Mouse (Mus musculus) midbrain, embryonic 11.5 days (tissue): ENCODE results near the gene Cyp2r1. TPM values are rescaled to one million over a fixed set of nuclear protein-coding genes. Genes with fewer than 3 reads are reported as not detected.

Experiments
- ATAC-seq: fragments of 200-750 bp; cut with Nextera tagmentation; 2 replicates; pipeline ENCODE4 v1.8.0; 2017; ENCODE audit warnings: moderate TSS enrichment, moderate library complexity; ENCODE audit not compliant: low FRiP score
- DNase-seq: peaks from one replicate; pipeline ENCODE4 v3.0.0; 2015; ENCODE audit warnings: low spot score; ENCODE audit errors: missing footprints
- H3K27ac ChIP-seq: fragments of 300-500 bp; sonication (generic); 2 replicates; pipeline ENCODE4 v1.5.1; 2014; ENCODE audit warnings: low read depth, low read length
- H3K27me3 ChIP-seq: fragments of 300-500 bp; sonication (generic); 2 replicates; pipeline ENCODE4 v1.6.1; 2014; ENCODE audit warnings: mild to moderate bottlenecking, low read length, moderate library complexity, mixed read lengths; ENCODE audit not compliant: control insufficient read depth, insufficient read depth
- H3K36me3 ChIP-seq: fragments of 300-500 bp; sonication (generic); 2 replicates; pipeline ENCODE4 v1.6.1; 2014; ENCODE audit warnings: mild to moderate bottlenecking, low read length, moderate library complexity, mixed read lengths; ENCODE audit not compliant: control insufficient read depth, insufficient read depth
- H3K4me1 ChIP-seq: fragments of 300-500 bp; sonication (generic); 2 replicates; pipeline ENCODE4 v1.6.1; 2014; ENCODE audit warnings: low read length; ENCODE audit not compliant: control insufficient read depth, insufficient read depth
- H3K4me2 ChIP-seq: fragments of 300-500 bp; sonication (generic); 2 replicates; pipeline ENCODE4 v1.6.1; 2014; ENCODE audit warnings: mild to moderate bottlenecking, moderate library complexity
- H3K4me3 ChIP-seq: fragments of 300-500 bp; sonication (generic); 2 replicates; pipeline ENCODE4 v1.5.1; 2014; ENCODE audit warnings: low read depth, low read length
- H3K9ac ChIP-seq: fragments of 300-500 bp; sonication (generic); 2 replicates; pipeline ENCODE4 v1.6.1; 2014; ENCODE audit warnings: low read length
- H3K9me3 ChIP-seq: fragments of 300-500 bp; sonication (generic); 2 replicates; pipeline ENCODE4 v1.6.1; 2016; ENCODE audit warnings: low read length; ENCODE audit not compliant: control insufficient read depth
- WGBS: fragments of 180-500 bp; shearing (Covaris S2); extraction: QIAGEN DNeasy Blood & Tissue Kit; methylation state at CpG from one replicate; pipeline ENCODE4 v1.1.7; 2014; 5-methylcytosine and 5-hydroxymethylcytosine counted together
- polyA plus RNA-seq: library from polyadenylated mRNA; unstranded; fragments of >200 nt; fragmentation: Nextera tagmentation; extraction: Ambion mirVana; gene quantifications from 2 replicates; pipeline ENCODE4 v1.2.1, GENCODE M21; 2014

The Cyp2r1 gene
- polyA plus RNA-seq, 1 experiment from 2014 or later = 2.0 TPM

GRCm38 (mm10) chr7:114526245-114526644 is 36.5 kb downstream of the Cyp2r1 start:
- no peaks in the 10 kb centered on the region for H3K4me1 ChIP-seq
- H3K9me3 ChIP-seq = no peaks in the 10 kb centered on the region
- H3K36me3 ChIP-seq = no peaks in the 10 kb centered on the region
- no peak overlapping the region for H3K9ac ChIP-seq
- H3K4me3 ChIP-seq = no peak overlapping the region
- DNase-seq (no peak), ATAC-seq (no peak)
- no peak overlapping the region for H3K27ac ChIP-seq
- H3K4me2 ChIP-seq = no peak overlapping the region
- WGBS = 87% methylated on average over 1 of the region's 1 CpGs
- no peaks in the 10 kb centered on the region for H3K27me3 ChIP-seq

DNA sequence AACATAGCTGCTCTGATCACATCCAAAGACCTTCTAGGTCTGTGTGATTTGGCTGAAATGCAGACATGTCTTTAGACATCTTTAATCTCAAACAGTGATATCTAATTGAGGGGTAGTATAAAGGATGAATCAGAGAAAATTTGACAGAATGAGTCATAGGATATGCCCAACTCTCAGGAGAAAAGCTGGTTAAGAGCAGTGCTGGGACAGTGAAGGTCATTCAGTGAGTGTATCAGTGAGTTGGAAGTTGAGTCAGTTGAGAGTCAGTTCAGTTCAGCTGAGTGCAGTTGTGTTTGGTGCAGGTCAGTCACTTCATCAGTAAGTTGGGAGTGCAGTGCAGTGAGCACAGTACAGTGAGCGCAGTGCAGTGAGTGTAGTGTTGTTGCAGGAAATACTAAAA is 42.6 kb downstream of the Cyp2r1 start:
- H3K36me3 ChIP-seq = no peaks in the 10 kb centered on the region
- H3K4me2 ChIP-seq = no peak overlapping the region
- no peaks in the 10 kb centered on the region for H3K9me3 ChIP-seq
- H3K27me3 ChIP-seq = no peaks in the 10 kb centered on the region
- ATAC-seq = no peak
- H3K9ac ChIP-seq = no peak overlapping the region
- DNase-seq = no peak
- 100% methylated on average over 1 of the region's 1 CpGs for WGBS
- H3K27ac ChIP-seq = no peak overlapping the region
- no peak overlapping the region for H3K4me3 ChIP-seq
- H3K4me1 ChIP-seq = no peaks in the 10 kb centered on the region

- WGBS = 88% methylated on average over 2 of the region's 2 CpGs
- ATAC-seq = no peak
- Histone ChIP-seq H3K27ac (no peak overlapping the region), H3K36me3 (no peaks in the 10 kb centered on the region), H3K27me3 (no peaks in the 10 kb centered on the region), H3K9ac (no peak overlapping the region), H3K4me1 (no peaks in the 10 kb centered on the region), H3K4me3 (no peak overlapping the region), H3K9me3 (no peaks in the 10 kb centered on the region), H3K4me2 (no peak overlapping the region)
- no peak for DNase-seq
Observed at GRCm38 (mm10) chr7:114508879-114509278, 53.9 kb downstream of the Cyp2r1 start.

Other genes with a start within 250 kb of the Cyp2r1 start
- 12.5 and 13.4 TPM in 2 replicates for gene Pde3b, start 147.7 kb downstream of the Cyp2r1 start, polyA plus RNA-seq
- gene Calca, start 73.4 kb upstream of the Cyp2r1 start, polyA plus RNA-seq = 11.9 and 16.9 TPM in 2 replicates
- gene Calcb, start 155.7 kb upstream of the Cyp2r1 start, polyA plus RNA-seq = not detected in 2 replicates
- 1.7 and 2.2 TPM in 2 replicates for gene Insc, start 180.7 kb upstream of the Cyp2r1 start, polyA plus RNA-seq